ENCODE assay signal across 8 mouse cellular contexts in genomic region chr11:3514529-3515054, GRCm38 (mm10). TPM values are rescaled to one million over a fixed set of nuclear protein-coding genes. Genes with fewer than 3 reads are reported as not detected.
DNase-seq lines count a peak whose midpoint lies in the region; ATAC-seq and TF ChIP-seq lines count a peak whose summit lies in the region.

Selenom (plus strand) TSS chr11:3514684.

- TF ChIP-seq POLR2A in heart, adult 2 months (IDR thresholded peaks at IDR 0.05; ENCODE audit: insufficient read depth, low read depth, low read length), result peak; percentile 91

- peaks cover 28% of the 10 kb centered on the region for H3K27me3 ChIP-seq in embryonic facial prominence, embryonic 13.5 days
- H3K27me3 ChIP-seq in heart, adult 2 months (ENCODE audit: control insufficient read depth, insufficient read depth, low read length), result no peaks in the 10 kb centered on the region
- H3K27me3 ChIP-seq in limb, embryonic 13.5 days, result peaks cover 28% of the 10 kb centered on the region
- peaks cover 10% of the 10 kb centered on the region for H3K27me3 ChIP-seq in midbrain, embryonic 16.5 days (ENCODE audit: control insufficient read depth, insufficient read depth, low read depth, low read length)

- peak within 1 kb of the TSS; percentile 76 for H3K9ac ChIP-seq in embryonic facial prominence, embryonic 13.5 days
- peak within 1 kb of the TSS; percentile 70 for H3K9ac ChIP-seq in heart, adult 2 months (ENCODE audit: low read depth, low read length)
- peak within 1 kb of the TSS; percentile 79 for H3K9ac ChIP-seq in limb, embryonic 13.5 days
- peak within 1 kb of the TSS; percentile 68 for H3K9ac ChIP-seq in midbrain, embryonic 16.5 days (ENCODE audit: low read depth, low read length)

- peak; percentile 92 for TF ChIP-seq EP300 in heart, adult 2 months (IDR thresholded peaks at IDR 0.05; ENCODE audit: insufficient read depth, low read depth, low read length)

- peak within 1 kb of the TSS; percentile 51; the same call in 1 of the 2 replicates for H3K27ac ChIP-seq in embryonic facial prominence, embryonic 13.5 days
- H3K27ac ChIP-seq in heart, adult 2 months, result peak within 1 kb of the TSS; percentile 81
- no peak within 1 kb of the TSS; the same call in 1 of the 2 replicates for H3K27ac ChIP-seq in limb, embryonic 13.5 days
- H3K27ac ChIP-seq in midbrain, embryonic 16.5 days (ENCODE audit: low read length), result peak within 1 kb of the TSS; percentile 54; the same call in 1 of the 2 replicates

- DNase-seq in 3134 (ENCODE audit: extremely low read depth, insufficient read length, low spot score), result peak; percentile 88
- DNase-seq in adrenal gland, postnatal 36 days, result peak; percentile 87 to 91
- peak; percentile 93 to 98 for DNase-seq in heart, adult 2 months
- DNase-seq in kidney, adult 8-10 months, result peak; percentile 87 to 92
- DNase-seq in spleen, postnatal 10 days (ENCODE audit: low spot score in 2 of 2), result peak; percentile 74 to 83

- H3K9me3 ChIP-seq in embryonic facial prominence, embryonic 13.5 days, result no peaks in the 10 kb centered on the region
- no peaks in the 10 kb centered on the region for H3K9me3 ChIP-seq in limb, embryonic 13.5 days
- no peaks in the 10 kb centered on the region for H3K9me3 ChIP-seq in midbrain, embryonic 16.5 days (replicated peaks; ENCODE audit: control insufficient read depth, low read length, poor library complexity, severe bottlenecking)

- intact Hi-C loops in heart, adult 2 months (cut with DNase I), result loop anchor here (1.0 to 10.0 kb wide), 4 partner anchors 41 to 170 kb away; partner anchors contain the start of gene Morc2a

- WGBS in embryonic facial prominence, embryonic 13.5 days, result under 1% methylated on average over 26 of the region's 26 CpGs
- under 1% methylated on average over 26 of the region's 26 CpGs for WGBS in heart, adult 2 months
- 0% methylated on average over 26 of the region's 26 CpGs for WGBS in limb, embryonic 13.5 days
- under 1% methylated on average over 26 of the region's 26 CpGs for WGBS in midbrain, embryonic 16.5 days

- H3K36me3 ChIP-seq in embryonic facial prominence, embryonic 13.5 days, result peaks cover 8% of the 10 kb centered on the region; the same call in 1 of the 2 replicates
- H3K36me3 ChIP-seq in heart, adult 2 months (ENCODE audit: control insufficient read depth, insufficient read depth, low read length), result no peaks in the 10 kb centered on the region
- peaks cover 9% of the 10 kb centered on the region for H3K36me3 ChIP-seq in limb, embryonic 13.5 days
- H3K36me3 ChIP-seq in midbrain, embryonic 16.5 days (ENCODE audit: control insufficient read depth, insufficient read depth, low read length), result no peaks in the 10 kb centered on the region

- TF ChIP-seq CTCF in heart, adult 2 months (IDR thresholded peaks at IDR 0.05), result peak; percentile 99

- H3K4me1 ChIP-seq in embryonic facial prominence, embryonic 13.5 days, result peaks cover 35% of the 10 kb centered on the region
- H3K4me1 ChIP-seq in heart, adult 2 months (ENCODE audit: control insufficient read depth, insufficient read depth, low read length), result peaks cover 9% of the 10 kb centered on the region
- H3K4me1 ChIP-seq in limb, embryonic 13.5 days, result peaks cover 29% of the 10 kb centered on the region
- peaks cover 9% of the 10 kb centered on the region for H3K4me1 ChIP-seq in midbrain, embryonic 16.5 days (ENCODE audit: control insufficient read depth, insufficient read depth, low read length)

- H3K4me2 ChIP-seq in embryonic facial prominence, embryonic 13.5 days, result peak within 1 kb of the TSS; percentile 82
- H3K4me2 ChIP-seq in limb, embryonic 13.5 days (replicated peaks), result peak within 1 kb of the TSS; percentile 77
- H3K4me2 ChIP-seq in midbrain, embryonic 16.5 days (ENCODE audit: low read length), result peak within 1 kb of the TSS; percentile 86

- H3K4me3 ChIP-seq in embryonic facial prominence, embryonic 13.5 days, result peak within 1 kb of the TSS; percentile 56
- peak within 1 kb of the TSS; percentile 79 for H3K4me3 ChIP-seq in heart, adult 2 months
- H3K4me3 ChIP-seq in limb, embryonic 13.5 days, result peak within 1 kb of the TSS; percentile 60
- peak within 1 kb of the TSS; percentile 53 for H3K4me3 ChIP-seq in midbrain, embryonic 16.5 days (ENCODE audit: low read depth, low read length)

- peak; percentile 73 for ATAC-seq in embryonic facial prominence, embryonic 13.5 days (ENCODE audit: insufficient number of reproducible peaks, insufficient read depth, low FRiP score, low TSS enrichment, low read depth)
- peak; percentile 82 for ATAC-seq in limb, embryonic 13.5 days (ENCODE audit: low FRiP score, low read depth)
- peak; percentile 66 for ATAC-seq in midbrain, embryonic 16.5 days

- H3K79me2 ChIP-seq in heart, adult 2 months (replicated peaks; ENCODE audit: control insufficient read depth, insufficient read depth, low read length), result no peaks in the 10 kb centered on the region

RNA-seq across cellular contexts. Expression of gene Selenom, which starts in this region (rescaled TPM):
- total RNA-seq in adrenal gland, postnatal 36 days (2021), result 10 to 100 TPM; 32.7 to 34.8 TPM
- 128 and 132 TPM in 2 replicates for polyA plus RNA-seq in embryonic facial prominence, embryonic 13.5 days (2015; fragmentation: Nextera tagmentation; extraction: Ambion mirVana)
- total RNA-seq in heart, adult 2 months (2021), result 10 to 100 TPM; 41.7 to 42.8 TPM
- polyA plus RNA-seq in heart, adult 2 months (2012; rRNA removed), result 67.8 and 78.3 TPM in 2 replicates
- polyA plus RNA-seq in limb, embryonic 13.5 days (2015; fragmentation: Nextera tagmentation; extraction: Ambion mirVana), result 142 and 153 TPM in 2 replicates
- polyA plus RNA-seq in midbrain, embryonic 16.5 days (2015; fragmentation: Nextera tagmentation; extraction: Ambion mirVana), result 87.5 and 129 TPM in 2 replicates
